Mouse (Mus musculus) large intestine, adult 2 months (tissue): ENCODE measurements around the gene Pde6h. TPM values are rescaled to one million over a fixed set of nuclear protein-coding genes. Genes with fewer than 3 reads are reported as not detected.

Source experiments
- DNase-seq: peaks from one replicate; pipeline ENCODE4 v3.0.0-alpha.2; 2012; ENCODE audit warnings: low read depth, low spot score
- WGBS: fragments of 180-500 bp; shearing (Covaris S2); methylation state at CpG from one replicate; pipeline ENCODE4 v1.1.7; 2018; 5-methylcytosine and 5-hydroxymethylcytosine counted together
- polyA plus RNA-seq: library from polyadenylated mRNA; depleted of rRNA; stranded (reverse); fragments of >200 nt; gene quantifications from 2 replicates; pipeline ENCODE4 v1.2.3, GENCODE M21; 2012

Gene Pde6h
- polyA plus RNA-seq, 1 experiment: 0.01 TPM

GRCm38 (mm10) chr6:136938331-136939126 lies 14.9 kb downstream of the Pde6h start:
- DNase-seq: no peak
- 67% methylated on average over 18 of the region's 18 CpGs for WGBS

GRCm38 (mm10) chr6:136939326-136940187 lies 15.9 kb downstream of the Pde6h start:
- 77% methylated on average over 14 of the region's 14 CpGs for WGBS
- DNase-seq: no peak

- no peak for DNase-seq
- 72% methylated on average over 11 of the region's 11 CpGs for WGBS
Observed at GRCm38 (mm10) chr6:136940188-136940960, 16.7 kb downstream of the Pde6h start.

- WGBS: 52% methylated on average over 12 of the region's 12 CpGs
- DNase-seq: no peak
Observed at GRCm38 (mm10) chr6:136941051-136942021, 17.7 kb downstream of the Pde6h start, which contains the start of gene Arhgdib. Gene Arhgdib (minus strand): TSS chr6:136941899.

- no peak for DNase-seq
- 78% methylated on average over 9 of the region's 9 CpGs for WGBS
Observed at GRCm38 (mm10) chr6:136942280-136942679, 18.6 kb downstream of the Pde6h start.

GRCm38 (mm10) chr6:136943392-136943791 lies 19.8 kb downstream of the Pde6h start:
- no peak for DNase-seq

- WGBS: 65% methylated on average over 8 of the region's 8 CpGs
- DNase-seq: no peak
Observed at GRCm38 (mm10) chr6:136944511-136944910, 20.9 kb downstream of the Pde6h start.

GRCm38 (mm10) chr6:136946241-136946640 lies 22.6 kb downstream of the Pde6h start:
- no peak for DNase-seq
- WGBS: 48% methylated on average over 5 of the region's 5 CpGs

- 48% methylated on average over 9 of the region's 9 CpGs for WGBS
- no peak for DNase-seq
Observed at GRCm38 (mm10) chr6:136946943-136947342, 23.3 kb downstream of the Pde6h start.

GRCm38 (mm10) chr6:136947716-136948115 lies 24.1 kb downstream of the Pde6h start:
- 81% methylated on average over 4 of the region's 4 CpGs for WGBS
- no peak for DNase-seq

- no peak for DNase-seq
- WGBS: 90% methylated on average over 2 of the region's 2 CpGs
Observed at GRCm38 (mm10) chr6:136950171-136950570, 26.5 kb downstream of the Pde6h start.

- no peak for DNase-seq
- WGBS: 65% methylated on average over 9 of the region's 9 CpGs
Observed at GRCm38 (mm10) chr6:136952930-136953329, 29.3 kb downstream of the Pde6h start.

- WGBS: 84% methylated on average over 6 of the region's 6 CpGs
- no peak for DNase-seq
Observed at GRCm38 (mm10) chr6:136954192-136954591, 30.6 kb downstream of the Pde6h start.

GRCm38 (mm10) chr6:136954715-136955114 lies 31.1 kb downstream of the Pde6h start:
- WGBS: 68% methylated on average over 8 of the region's 8 CpGs
- DNase-seq: no peak

GRCm38 (mm10) chr6:136955240-136955639 lies 31.6 kb downstream of the Pde6h start:
- DNase-seq: no peak
- 81% methylated on average over 3 of the region's 3 CpGs for WGBS

- WGBS: 60% methylated on average over 7 of the region's 7 CpGs
- no peak for DNase-seq
Observed at GRCm38 (mm10) chr6:136957062-136957461, 33.4 kb downstream of the Pde6h start.

- WGBS: 47% methylated on average over 11 of the region's 11 CpGs
Observed at GRCm38 (mm10) chr6:136959131-136959530, 35.5 kb downstream of the Pde6h start.

GRCm38 (mm10) chr6:136962957-136963356 lies 39.3 kb downstream of the Pde6h start:
- 87% methylated on average over 11 of the region's 11 CpGs for WGBS
- DNase-seq: no peak

More at GRCm38 (mm10) chr6:136959131-136959530, 35.5 kb downstream of the Pde6h start:
- no peak for DNase-seq
